Mouse (Mus musculus) lung, adult 2 months (tissue): ENCODE measurements around the gene Clic5. TPM values are rescaled to one million over a fixed set of nuclear protein-coding genes. Genes with fewer than 3 reads are reported as not detected.
A peak's percentile ranks its signal among the peaks of the same experiment; 100 is the strongest.

Experiments used
- DNase-seq: peaks from one replicate; pipeline ENCODE4 v3.0.0; 2022
- H3K4me1 ChIP-seq: fragments of 200-500 bp; 2 replicates; pipeline ENCODE4 v1.6.1; 2011; ENCODE audit warnings: low read length; ENCODE audit not compliant: control insufficient read depth, insufficient read depth
- H3K4me3 ChIP-seq: fragments of 200-500 bp; replicated peaks from 2 replicates; pipeline ENCODE3; 2011; ENCODE audit warnings: low read depth, mild to moderate bottlenecking, control low read depth, low read length; ENCODE audit errors: extremely low read depth
- CTCF ChIP-seq: fragments of 200-500 bp; IDR thresholded peaks from 2 replicates; pipeline ENCODE4 v1.5.1; 2011; ENCODE audit warnings: mild to moderate bottlenecking, low read length, control low read depth; ENCODE audit not compliant: insufficient read depth
- POLR2A ChIP-seq: fragments of 200-500 bp; IDR thresholded peaks from 2 replicates; pipeline ENCODE4 v1.6.1; 2011; ENCODE audit warnings: low read depth, mild to moderate bottlenecking, control low read depth, low read length, borderline replicate concordance; ENCODE audit errors: extremely low read depth
- WGBS: fragments of 180-500 bp; shearing (Covaris S2); methylation state at CpG from one replicate; pipeline ENCODE4 v1.1.7; 2018; 5-methylcytosine and 5-hydroxymethylcytosine counted together
- polyA plus RNA-seq: library from polyadenylated mRNA; depleted of rRNA; stranded (reverse); fragments of >200 nt; gene quantifications from 2 replicates; pipeline ENCODE4 v1.2.3, GENCODE M21; 2012

The Clic5 gene
- polyA plus RNA-seq, 1 experiment = 122 TPM

- 1% methylated on average over 24 of the region's 24 CpGs for WGBS
- peak; percentile 76 for DNase-seq
- Histone ChIP-seq H3K4me3 (peak overlapping the region; percentile 89), H3K4me1 (peaks cover 7% of the 10 kb centered on the region)
- TF ChIP-seq POLR2A (0 out of 2 replicates have a peak, but pooled peaks have one; percentile 15), CTCF (no peak)
Measured at GRCm38 (mm10) chr17:44188769-44189145, 373 bp downstream of the Clic5 start.

- peaks cover 9% of the 10 kb centered on the region for H3K4me1 ChIP-seq
- DNase-seq = peak; percentile 61
- peak overlapping the region; percentile 87 for H3K4me3 ChIP-seq
- 12% methylated on average over 11 of the region's 11 CpGs for WGBS
- no peak for TF ChIP-seq CTCF
- peak; percentile 24; the same call in 1 of the 2 replicates for TF ChIP-seq POLR2A
Measured at GRCm38 (mm10) chr17:44189696-44190095, 1.3 kb downstream of the Clic5 start.

DNA sequence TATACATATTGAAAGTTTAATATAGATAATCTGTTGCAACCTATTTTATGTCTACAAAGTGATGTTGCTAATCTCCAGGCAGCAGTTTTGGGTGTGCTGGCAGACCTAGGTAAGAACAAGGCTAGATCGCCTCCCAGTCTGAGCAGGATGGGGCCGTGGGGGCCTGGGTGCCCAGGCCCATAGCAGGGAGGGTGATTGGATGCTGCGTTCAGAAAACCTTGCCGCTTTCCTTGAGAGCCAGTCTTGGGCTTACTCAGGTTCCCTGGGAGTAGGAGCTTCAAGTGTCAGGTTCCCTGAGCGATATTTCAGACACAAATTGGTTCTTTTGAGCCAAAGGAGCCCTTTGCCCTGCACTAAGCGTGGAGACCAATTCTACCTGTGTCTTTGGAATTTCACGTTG lies 1.9 kb downstream of the Clic5 start:
- Histone ChIP-seq H3K4me3 (peak overlapping the region; percentile 87), H3K4me1 (peaks cover 9% of the 10 kb centered on the region)
- TF ChIP-seq POLR2A = no peak
- no peak for TF ChIP-seq CTCF
- WGBS = 43% methylated on average over 7 of the region's 7 CpGs
- no peak for DNase-seq

DNA sequence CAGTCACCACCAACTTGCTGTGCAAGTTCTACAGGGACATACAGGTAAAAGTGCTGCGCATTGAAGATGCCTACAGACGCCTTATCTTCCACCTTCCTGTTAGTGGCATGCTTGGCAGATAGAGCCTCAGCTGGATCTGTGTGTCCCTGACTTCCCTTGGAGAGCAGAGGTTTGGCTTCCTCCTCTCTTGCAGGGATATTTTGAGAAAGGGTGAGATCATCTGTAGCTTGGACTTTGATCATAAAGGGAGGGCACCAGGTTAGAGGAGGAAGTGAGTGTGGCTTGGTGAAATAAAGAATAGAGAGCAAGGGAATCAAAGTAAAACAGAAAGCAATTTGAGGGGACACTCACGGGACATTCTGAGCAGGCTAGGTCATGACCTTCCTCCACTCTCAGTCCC lies 4.6 kb downstream of the Clic5 start:
- no peak for DNase-seq
- Histone ChIP-seq H3K4me1 (peaks cover 9% of the 10 kb centered on the region), H3K4me3 (no peak overlapping the region)
- 36% methylated on average over 3 of the region's 3 CpGs for WGBS
- TF ChIP-seq POLR2A (peak; percentile 39; the same call in 1 of the 2 replicates), CTCF (no peak)

- peaks cover 21% of the 10 kb centered on the region for H3K4me1 ChIP-seq
- WGBS = 34% methylated on average over 4 of the region's 4 CpGs
- DNase-seq = no peak
- TF ChIP-seq POLR2A (no peak), CTCF (no peak)
- no peak overlapping the region for H3K4me3 ChIP-seq
Measured at GRCm38 (mm10) chr17:44199158-44199557, 10.8 kb downstream of the Clic5 start.

DNA sequence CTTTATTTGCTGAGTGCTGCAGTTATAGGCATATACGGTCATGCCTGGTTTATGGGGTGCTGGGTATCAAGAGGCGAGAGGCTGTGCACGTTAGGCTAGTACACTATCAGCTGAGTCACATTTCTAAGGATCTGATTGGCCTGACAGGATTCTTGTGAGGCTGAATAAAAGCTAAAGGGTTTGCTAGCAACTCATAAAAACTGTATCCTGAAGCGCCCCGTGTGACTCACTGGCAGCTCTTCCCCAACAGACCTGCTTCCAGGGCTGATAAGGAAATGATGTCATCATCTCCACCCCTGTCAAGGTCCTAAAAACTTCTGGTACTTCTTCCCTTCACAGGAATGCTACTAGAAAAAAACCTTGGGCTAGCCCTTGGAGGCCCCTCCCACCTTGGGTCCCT lies 14.6 kb downstream of the Clic5 start:
- TF ChIP-seq POLR2A (no peak), CTCF (no peak)

DNA sequence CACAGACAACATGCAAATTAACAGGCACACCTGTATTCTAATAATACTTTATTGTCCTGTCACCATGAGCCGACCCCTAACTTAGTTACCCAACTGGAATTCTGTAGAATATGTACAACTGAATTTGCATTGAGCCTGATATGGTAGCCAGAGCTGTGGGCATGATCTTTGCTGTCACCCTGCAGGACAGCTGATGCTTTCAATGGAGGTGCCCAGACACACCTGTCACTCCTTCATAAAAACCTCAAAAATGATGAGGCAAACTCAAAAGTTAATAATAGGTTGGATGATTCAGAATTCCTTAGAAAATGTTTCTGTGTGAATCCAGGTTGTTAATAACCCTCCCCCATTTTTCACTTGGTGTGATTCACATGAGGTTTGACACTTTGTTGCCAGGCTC lies 16.4 kb downstream of the Clic5 start:
- WGBS = 77% methylated on average over 1 of the region's 1 CpGs
- TF ChIP-seq POLR2A = no peak
- no peak for TF ChIP-seq CTCF
- no peak for DNase-seq
- H3K4me1 ChIP-seq = peaks cover 21% of the 10 kb centered on the region
- no peak overlapping the region for H3K4me3 ChIP-seq

More for the DNA sequence above, 14.6 kb downstream of the Clic5 start:
- WGBS = 53% methylated on average over 5 of the region's 5 CpGs
- H3K4me3 ChIP-seq = no peak overlapping the region
- no peak for DNase-seq
- peaks cover 28% of the 10 kb centered on the region for H3K4me1 ChIP-seq

DNA sequence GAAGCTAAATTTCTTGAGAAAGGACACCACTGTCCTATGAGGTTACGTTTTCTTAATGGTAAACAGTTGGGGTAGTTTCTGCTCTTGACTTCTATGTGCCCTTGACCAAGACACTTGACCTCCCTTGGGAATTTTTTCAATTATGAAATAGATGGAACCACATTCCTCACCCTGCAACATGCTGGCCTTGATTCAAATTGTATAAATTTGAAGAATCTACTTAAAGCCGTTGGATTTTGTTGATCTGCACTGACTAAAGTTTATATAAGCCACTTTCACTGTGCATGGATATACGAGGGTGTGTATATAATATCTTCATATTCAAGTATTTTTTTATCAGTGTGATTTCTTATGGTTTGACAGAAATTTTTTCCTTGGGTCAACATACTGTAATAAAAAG lies 17.2 kb downstream of the Clic5 start:
- TF ChIP-seq CTCF (no peak), POLR2A (no peak)
- H3K4me3 ChIP-seq = no peak overlapping the region
- 55% methylated on average over 3 of the region's 3 CpGs for WGBS
- DNase-seq = no peak
- peaks cover 16% of the 10 kb centered on the region for H3K4me1 ChIP-seq

DNA sequence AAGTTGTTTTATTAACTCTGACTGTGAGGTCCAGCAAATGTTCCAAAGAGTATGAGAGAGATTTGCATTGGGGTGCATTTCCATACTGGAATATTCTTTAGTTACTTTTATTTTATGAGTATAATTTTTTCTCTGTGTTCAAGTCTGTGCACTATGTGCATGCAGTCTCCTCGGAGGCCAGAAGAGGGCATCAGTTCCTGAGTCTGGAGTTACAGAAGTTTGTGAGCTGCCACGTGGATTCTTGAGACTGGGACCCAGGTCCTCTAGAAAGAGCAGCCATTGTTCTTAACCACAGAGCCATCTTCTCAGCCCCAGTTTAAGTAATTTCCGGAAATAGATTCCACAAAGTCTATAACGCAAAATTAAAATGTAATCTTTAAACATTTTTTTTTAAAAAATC lies 20.5 kb downstream of the Clic5 start:
- Histone ChIP-seq H3K4me1 (peaks cover 7% of the 10 kb centered on the region), H3K4me3 (no peak overlapping the region)
- TF ChIP-seq POLR2A (no peak), CTCF (no peak)
- DNase-seq = no peak
- 85% methylated on average over 4 of the region's 4 CpGs for WGBS

DNA sequence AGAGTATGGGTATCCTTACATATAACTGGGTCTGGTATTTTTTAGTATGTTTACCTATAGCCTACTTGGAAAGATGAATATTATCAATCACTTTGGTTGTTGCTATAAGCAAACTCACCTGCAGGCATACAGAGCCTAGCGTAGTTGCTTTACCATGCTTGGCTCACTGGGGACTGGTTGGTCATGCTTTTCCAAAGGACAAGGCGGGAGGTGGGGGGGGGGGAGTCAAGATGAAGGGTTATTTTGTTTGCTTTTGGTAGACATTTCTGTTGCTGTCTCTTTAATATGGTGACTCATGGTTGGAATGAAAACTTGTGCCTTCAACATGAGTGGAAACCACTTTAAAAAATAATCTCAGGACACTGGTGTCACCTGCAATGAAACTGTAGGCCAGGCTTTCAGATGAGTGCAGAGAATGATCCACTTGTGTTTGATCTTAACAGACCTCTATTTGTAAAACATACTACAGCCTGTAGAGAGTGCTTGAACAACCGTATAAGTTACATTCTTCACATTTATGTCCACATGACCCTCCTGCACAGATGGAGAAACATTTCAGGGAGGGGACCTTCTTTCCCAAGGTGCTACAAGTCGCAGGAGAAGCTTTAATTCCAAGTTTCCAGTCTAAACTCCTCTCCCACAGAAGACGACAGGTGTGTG lies 24.7 kb downstream of the Clic5 start:
- no peak for TF ChIP-seq POLR2A
- no peak for TF ChIP-seq CTCF
- H3K4me1 ChIP-seq = peaks cover 12% of the 10 kb centered on the region; the same call in 1 of the 2 replicates
- no peak for DNase-seq
- H3K4me3 ChIP-seq = no peak overlapping the region
- 73% methylated on average over 5 of the region's 5 CpGs for WGBS
